Mouse (Mus musculus): Measurements from ENCODE around the gene Cpne5. TPM values are rescaled to one million over a fixed set of nuclear protein-coding genes. Genes with fewer than 3 reads are reported as not detected.

The Cpne5 gene
- polyA plus RNA-seq, 1 experiment = 42.2 TPM

DNA sequence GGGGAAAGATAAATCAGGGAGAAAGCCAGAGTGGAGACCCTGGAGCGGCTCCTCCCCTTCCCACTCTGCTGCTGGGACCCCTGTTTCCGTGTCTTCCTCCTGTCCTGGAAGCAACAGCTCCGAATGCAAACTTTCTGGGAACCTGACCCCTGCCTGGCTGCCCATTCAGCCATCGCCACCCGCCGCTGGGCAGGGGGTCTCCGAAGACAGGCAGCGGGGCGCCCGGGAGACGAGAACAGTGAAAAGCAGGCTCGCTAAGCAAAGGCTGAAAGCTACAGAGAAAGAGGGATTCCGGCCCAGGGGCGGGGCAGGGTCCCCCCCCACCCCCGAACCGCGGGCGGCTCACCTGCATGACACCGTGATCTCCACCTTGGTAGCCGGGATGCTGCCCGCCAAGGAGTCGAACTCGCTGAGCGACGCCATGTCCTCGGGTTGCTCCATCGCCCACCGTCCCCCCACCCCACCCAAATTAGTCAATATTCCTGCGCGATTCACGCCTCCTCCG lies 648 bp downstream of the Cpne5 start:
- TF ChIP-seq GATA1 (IDR thresholded peaks at IDR 0.05; ENCODE audit: low read length) = no peak

DNA sequence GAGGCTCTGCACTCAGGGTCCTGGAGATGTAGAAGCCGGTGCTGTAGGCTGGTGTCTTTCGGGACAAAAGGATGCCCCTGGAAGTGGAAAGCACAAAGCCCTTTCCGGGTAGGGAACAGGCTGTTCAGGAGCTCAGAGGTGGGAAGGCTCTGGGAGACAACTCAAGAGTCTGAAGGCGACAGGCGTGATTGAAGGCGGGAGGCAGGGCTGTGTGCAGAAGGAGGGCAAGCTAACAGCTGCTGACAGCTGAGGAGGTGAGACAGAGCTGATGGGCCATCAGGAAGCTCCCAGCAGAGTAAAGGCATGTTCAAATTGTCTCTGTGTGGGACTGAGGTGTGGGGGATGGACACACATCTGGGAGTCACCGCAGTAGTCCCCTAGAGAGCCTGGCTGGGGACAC lies 1.9 kb downstream of the Cpne5 start:
- TF ChIP-seq GATA1 (IDR thresholded peaks at IDR 0.05; ENCODE audit: low read length) = no peak

DNA sequence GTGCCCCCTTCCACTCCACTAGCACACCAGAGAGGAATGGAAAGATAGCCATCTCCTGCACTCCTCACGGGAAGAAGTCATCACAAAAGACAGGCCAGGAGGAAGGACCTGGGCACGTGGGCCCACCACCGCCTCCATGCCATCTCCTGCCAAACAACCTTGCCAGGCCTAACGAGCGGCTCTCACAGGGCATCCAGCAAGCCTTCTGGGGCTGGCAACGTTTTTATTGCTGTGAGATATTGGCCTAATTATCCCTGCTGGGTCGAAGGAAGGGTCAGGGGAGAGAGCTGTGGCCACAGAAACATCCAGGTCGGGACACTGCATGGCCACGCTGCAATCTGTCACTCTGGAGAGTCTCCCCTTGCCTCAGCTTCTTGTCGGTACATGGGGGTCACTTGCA lies 6.9 kb downstream of the Cpne5 start:
- TF ChIP-seq GATA1 (IDR thresholded peaks at IDR 0.05; ENCODE audit: low read length) = no peak

DNA sequence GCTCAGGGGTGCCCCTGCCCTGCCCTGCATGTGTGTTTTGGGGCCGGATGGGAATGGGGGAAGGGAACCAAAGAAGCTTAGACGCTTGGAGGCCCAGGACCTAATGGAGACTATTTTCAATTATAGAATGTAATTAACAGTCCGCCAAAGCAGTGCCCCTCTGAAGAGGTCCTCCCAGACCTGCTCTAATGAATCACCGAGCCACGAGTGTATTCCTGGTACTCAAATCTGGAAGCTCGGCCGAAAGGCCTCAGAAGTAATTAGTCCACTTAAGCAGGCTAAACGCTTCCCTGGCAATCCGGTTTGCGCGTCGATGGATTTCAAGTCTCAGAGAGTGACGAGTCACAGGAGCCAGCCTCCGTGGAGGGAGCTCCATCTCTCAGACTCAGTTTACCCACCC lies 17.3 kb downstream of the Cpne5 start:
- no peak for TF ChIP-seq GATA1 (IDR thresholded peaks at IDR 0.05; ENCODE audit: low read length)

DNA sequence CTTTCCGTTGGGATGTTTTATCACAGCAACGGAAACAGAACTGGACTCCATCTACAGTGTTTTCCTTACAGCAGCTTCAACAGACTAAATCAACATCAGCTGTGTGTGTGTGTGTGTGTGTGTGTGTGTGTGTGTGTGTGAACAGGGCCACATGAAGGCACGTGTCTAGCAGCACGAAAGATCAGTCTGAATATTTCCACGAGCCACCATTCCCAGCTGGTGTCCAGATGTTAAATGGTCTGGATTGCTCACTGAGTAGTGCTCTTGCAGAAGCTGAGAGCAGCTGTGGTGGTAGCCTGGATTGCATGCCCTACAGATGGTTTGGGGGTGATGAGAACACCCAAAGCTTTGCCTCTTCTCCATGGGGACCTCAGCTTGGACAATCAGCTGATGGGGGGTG lies 19.9 kb downstream of the Cpne5 start:
- no peak for TF ChIP-seq GATA1 (IDR thresholded peaks at IDR 0.05; ENCODE audit: low read length)

DNA sequence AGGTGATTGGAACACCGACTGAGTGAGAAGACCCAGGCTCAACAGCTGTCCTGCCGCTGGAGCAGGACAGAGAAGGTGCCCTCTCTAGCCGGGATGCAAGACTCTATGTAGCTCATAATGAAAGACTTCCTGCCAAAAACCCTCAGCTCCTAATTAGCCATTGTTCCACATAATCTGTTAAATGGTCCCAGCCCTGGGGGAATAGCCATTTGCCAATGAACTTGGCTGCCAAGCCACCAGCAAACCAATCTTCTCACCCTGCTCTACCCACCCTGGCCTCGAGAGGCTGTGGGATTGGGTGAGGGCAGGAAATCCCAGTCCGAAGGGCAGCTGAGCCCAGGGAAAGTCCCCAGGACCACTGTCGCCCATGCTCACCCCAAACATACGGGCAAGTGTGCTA lies 21.9 kb downstream of the Cpne5 start:
- no peak for TF ChIP-seq GATA1 (IDR thresholded peaks at IDR 0.05; ENCODE audit: low read length)

DNA sequence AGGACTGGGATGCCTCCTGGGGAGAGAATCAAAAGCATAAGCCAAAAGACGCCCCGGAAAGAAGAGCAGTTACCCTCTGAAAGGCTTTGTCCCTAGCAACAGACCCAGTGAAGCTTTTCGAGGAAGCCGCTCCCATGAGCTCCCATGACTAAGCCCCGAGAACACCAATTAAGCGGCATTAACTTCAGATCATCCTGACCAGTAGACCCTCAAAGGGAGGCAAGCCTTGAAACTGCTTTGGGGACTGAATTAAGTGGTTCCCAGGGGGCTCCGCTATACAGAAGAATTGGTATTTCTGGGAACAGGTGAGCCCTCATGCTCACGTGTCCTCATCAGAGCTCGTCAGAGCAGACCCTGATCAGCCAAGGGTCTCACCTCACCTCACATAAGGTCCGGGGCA lies 23.3 kb downstream of the Cpne5 start:
- TF ChIP-seq GATA1 (IDR thresholded peaks at IDR 0.05; ENCODE audit: low read length) = no peak

DNA sequence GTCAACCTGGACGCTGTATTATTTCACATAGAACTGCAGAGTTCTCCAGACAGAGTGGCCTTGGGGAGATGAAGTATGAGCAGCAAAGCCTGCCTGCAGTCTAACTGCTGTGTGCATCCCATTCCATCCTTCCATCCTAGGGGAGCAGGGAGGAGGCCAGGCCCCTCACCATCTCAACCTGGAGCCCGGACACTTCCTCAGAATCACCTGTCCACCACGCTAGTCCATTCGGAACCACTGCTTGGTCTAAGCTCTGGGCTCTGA lies 23.8 kb downstream of the Cpne5 start:
- no peak for TF ChIP-seq GATA1 (IDR thresholded peaks at IDR 0.05; ENCODE audit: low read length)

DNA sequence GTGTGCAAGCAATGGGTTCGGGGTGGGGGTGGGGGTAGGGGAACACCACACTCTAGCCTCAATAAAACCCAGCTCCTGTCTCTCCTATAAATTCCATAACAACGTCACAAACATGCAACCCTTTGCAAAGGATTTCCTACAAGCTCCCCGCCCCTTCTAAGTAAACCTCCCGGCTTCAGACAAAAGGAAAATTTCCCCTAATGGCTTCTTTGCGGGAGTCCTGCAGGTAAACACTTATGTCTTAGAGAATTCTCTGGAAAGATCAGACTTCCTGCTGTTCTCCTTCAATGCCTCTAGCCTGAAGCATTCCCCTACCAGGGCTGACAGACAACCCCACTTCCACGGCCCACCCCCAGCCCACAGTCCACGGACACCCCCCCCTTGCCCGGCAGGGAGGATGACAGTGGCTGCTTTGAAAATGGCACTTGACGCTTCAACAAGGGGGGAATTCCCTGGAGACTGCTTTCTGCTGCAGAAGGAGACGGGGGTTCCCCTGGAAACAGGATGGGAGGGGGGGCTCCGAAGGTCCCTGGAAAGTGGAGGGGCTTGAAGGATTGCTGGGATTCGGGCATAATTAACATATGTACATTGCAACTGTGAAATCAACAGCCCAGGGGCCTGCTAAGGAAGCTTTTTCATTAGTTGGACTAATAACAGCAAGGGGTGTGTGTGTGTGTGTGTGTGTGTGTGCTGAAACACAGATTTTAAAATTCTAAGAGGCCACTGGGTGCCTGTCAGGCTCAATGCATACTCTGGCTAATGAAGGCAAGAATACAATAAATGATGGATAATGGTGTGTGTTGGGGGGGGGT lies 24.4 kb downstream of the Cpne5 start:
- no peak for TF ChIP-seq GATA1 (IDR thresholded peaks at IDR 0.05; ENCODE audit: low read length)

DNA sequence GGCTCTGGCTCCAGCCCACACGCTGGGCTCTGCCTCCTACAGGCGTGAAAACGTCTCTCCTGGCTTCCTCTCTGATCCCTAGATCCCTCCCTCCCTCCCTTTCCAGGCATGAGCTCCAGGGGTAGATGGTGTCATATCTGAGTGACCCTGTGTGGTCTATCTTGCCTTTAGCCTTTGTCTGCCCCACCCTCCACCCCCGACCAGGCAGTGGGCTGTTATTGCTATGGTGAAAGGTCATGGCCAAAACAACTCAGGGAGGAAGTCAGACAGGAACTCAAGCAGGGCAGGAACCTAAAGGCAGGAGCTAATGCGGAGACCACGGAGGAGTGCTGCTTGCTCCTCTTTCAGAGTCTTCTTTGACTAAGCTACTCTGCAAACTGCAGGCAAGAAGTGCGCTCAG lies 26.1 kb downstream of the Cpne5 start:
- no peak for TF ChIP-seq GATA1 (IDR thresholded peaks at IDR 0.05; ENCODE audit: low read length)

DNA sequence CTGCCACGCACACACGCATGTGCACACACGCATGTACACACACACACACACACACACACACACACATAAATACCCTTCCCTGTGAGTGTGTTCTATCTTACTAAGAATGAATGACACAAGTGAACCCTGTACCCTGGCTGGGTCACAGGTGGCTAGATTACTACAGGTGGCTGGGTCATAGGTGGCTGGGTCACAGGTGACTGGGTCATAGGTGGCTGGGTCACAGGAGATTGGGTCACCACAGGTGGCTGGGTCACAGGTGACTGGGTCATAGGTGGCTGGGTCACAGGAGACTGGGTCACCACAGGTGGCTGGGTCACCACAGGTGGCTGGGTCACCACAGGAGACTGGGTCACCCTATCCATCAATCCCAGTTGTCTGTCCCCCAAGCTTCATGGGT lies 27.9 kb downstream of the Cpne5 start:
- TF ChIP-seq GATA1 (IDR thresholded peaks at IDR 0.05; ENCODE audit: low read length) = no peak

DNA sequence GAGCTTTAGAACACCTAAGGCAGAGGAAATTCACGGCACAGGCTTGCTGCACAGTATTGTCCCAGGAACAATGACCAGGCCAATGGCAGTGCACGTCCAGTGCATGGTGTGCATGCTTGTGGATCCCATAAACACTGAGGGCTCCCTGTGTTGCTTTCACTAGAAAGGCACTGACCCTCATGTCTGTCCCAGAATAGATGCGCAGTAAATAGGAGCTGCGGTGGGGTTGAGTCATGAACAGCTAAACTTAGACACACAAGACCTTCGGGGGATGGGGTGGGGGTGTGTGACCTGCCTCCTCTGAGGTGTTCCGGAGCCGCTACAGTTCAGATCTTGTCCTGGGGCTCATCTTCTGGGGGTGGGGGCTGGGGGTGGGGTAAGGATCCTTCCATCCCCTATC lies 31.9 kb downstream of the Cpne5 start:
- TF ChIP-seq GATA1 (IDR thresholded peaks at IDR 0.05; ENCODE audit: low read length) = no peak

DNA sequence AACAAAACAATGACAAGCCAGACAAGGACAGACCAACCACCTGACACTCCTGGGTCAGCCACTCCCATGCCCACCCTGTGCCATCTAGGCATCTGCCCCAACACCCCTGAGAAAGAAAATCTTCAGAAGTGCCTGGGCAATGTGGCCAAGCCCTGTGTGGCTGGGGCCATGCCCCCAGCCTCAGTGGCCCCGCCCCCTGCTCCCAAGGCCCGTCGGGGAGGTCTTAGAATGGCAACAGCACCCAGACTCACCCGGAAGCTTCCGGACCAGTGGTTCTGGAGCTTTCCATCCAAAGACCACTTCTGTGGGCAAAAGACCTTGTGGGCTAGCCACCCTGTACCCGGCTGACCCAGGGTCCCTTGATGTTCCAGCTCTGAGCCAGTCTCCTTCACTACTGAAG lies 35.4 kb downstream of the Cpne5 start:
- no peak for TF ChIP-seq GATA1 (IDR thresholded peaks at IDR 0.05; ENCODE audit: low read length)

DNA sequence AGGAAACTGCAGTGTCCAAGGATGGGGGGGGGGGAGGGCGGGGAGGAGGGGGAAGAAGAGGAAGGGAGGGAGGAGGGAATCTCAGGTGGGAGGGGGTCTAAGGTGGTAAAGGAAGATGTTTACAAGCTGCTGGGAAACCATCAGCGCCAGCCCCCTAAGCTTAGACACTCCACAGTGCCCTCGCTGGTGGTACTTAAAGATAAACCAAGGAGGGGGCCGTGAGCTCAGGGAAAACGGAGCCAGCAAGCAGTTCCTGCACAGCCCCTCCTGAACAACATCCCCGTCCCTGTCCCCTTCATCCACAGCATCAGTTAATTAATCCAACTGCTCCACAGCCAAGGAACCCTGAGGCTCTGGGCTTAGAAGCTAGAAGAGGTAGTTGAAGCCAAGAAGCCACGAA lies 38.1 kb downstream of the Cpne5 start:
- no peak for TF ChIP-seq GATA1 (IDR thresholded peaks at IDR 0.05; ENCODE audit: low read length)

DNA sequence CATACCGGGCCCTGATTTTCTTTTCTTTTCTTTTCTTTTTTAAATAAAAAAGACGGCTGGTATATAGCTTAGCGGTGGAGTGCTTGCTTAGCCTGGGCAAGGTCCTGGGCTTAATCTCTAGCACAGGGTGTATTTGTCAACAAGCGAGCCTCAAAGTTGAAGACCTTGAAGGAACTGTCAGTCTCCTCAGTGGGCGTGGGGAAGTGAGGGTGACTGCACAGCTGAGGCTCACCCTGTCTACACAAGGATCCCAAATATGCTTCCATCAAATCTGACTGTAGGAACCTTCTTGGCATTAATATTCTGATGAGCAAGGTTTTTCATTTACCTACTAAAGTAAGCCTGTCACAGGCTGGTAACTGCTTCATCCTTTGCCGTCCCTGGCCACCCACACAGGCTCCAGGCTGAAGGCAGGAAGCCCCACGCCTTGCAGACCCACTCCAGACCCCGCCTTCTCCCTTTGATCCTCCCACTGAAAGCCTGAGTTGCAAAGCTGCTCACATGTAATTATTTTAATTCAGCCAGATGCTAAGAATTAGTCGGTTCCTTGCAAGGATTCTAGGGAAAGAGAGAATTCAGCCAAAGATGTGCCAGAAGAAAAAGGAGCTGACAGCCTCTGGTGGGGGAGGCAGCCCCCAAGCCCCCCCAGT lies 38.7 kb downstream of the Cpne5 start:
- TF ChIP-seq GATA1 (IDR thresholded peaks at IDR 0.05; ENCODE audit: low read length) = no peak

DNA sequence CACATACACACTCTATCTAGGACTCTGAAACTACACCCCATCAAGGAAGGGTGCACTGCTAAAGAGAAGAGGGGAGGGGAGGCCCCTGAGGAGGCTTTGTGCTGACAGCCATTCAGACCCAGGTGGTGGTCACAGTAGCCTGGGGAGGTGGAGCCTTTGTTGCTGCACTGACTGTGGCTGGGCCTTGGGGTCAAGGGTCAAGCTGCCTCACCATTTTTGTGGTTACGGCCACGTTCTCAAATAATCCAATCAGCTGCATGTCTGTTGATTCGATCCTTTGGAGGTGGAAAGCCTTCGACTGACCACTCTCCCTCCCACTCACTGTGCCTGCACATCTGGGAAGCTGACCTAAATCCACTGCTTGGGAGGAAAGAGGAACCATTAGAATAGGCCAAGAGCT lies 42.4 kb downstream of the Cpne5 start:
- no peak for TF ChIP-seq GATA1 (IDR thresholded peaks at IDR 0.05; ENCODE audit: low read length)

DNA sequence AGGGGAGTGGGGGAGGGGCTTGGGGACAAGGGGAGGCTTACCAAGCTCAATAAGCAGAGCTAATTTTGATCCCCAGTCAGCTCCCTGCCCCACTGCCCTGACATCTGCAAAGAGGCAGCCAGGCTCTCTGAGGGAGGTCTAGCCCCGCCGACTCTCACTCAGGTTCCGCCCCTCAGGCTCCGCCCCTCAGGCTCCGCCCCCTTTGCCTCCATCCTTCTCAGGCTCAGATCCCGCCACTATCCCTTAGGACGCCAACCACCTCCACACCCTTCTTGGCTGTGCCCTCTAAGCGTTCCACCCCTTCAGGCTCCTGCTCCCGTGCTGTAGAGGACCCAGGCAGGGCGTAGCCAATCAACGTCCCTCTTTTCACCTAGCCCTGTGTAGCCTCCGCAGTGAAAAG lies 49.0 kb downstream of the Cpne5 start:
- TF ChIP-seq GATA1 (IDR thresholded peaks at IDR 0.05; ENCODE audit: low read length) = no peak

Data from G1E-ER4 (cell line).